Mouse (Mus musculus): ENCODE results near the gene Pex3.

DNA sequence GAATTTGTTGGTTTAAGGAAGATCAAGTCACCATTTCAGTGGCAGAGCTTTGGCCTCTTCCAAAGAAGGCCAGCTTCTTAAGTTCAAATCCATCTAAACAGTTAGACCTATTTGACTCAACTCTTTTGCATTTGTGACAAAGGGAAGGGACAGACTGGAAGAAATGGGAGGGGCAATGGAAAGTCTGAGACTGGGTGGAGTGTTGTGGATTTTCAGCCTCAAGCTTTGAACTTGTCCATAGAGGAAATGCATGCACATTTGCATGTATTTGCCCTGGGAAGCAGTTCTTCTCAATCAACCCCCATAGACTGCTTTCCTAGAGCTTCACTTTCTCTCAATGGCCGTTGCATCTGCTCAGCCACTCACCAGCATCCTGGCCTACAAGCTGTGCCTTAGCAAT is 1.4 kb upstream of the Pex3 start:
- no peak for TF ChIP-seq ZC3H11A (IDR thresholded peaks at IDR 0.05; ENCODE audit: borderline replicate concordance, low read depth, low read length)
- no peak for TF ChIP-seq HCFC1 (IDR thresholded peaks at IDR 0.05; ENCODE audit: borderline replicate concordance, insufficient read depth, low read length)
- TF ChIP-seq ZNF384 (IDR thresholded peaks at IDR 0.05; ENCODE audit: low read depth, low read length), result no peak
- TF ChIP-seq CHD2 (IDR thresholded peaks at IDR 0.05; ENCODE audit: low read depth, low read length), result no peak
- TF ChIP-seq MAFK (IDR thresholded peaks at IDR 0.05; ENCODE audit: insufficient read depth, low read depth, low read length), result no peak
